ENCODE assay signal across 11 mouse cellular contexts in the genomic region with DNA sequence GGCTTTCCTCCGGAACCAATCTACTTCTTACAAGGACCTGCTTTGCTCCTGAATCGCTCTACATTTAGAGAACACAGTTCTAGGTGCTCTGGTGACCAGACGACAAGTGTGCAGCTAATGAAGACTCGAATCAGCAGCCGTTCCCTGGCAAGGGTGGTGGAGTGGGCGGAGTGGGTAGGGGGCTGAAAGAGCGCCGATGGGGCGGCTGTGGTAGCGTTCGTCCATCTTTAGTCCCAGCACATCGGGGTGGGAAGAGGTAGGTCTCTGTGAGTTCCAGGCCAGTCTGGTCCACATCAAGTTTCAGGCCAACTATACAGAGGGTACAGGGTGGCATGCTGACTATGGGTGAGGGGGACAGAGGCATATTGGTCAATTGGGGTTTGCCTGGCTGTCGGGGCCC. TPM values are rescaled to one million over a fixed set of nuclear protein-coding genes. Genes with fewer than 3 reads are reported as not detected.
DNase-seq lines count a peak whose midpoint lies in the region; ATAC-seq and TF ChIP-seq lines count a peak whose summit lies in the region.
"Had no signal": no experiment of that assay in that cellular context is flagged by ENCODE, and none has a peak within 500 bp of the region (broad histone marks: within the 10 kb centered on the region; RNA-seq: fewer than 3 reads in every experiment).

No protein-coding gene starts in this region.

- no peak overlapping the region for H3K9ac ChIP-seq in liver, adult 2 months (ENCODE audit: low read depth, low read length)
- H3K9ac ChIP-seq in liver, postnatal 0 days (replicated peaks) = no peak overlapping the region
- H3K9ac ChIP-seq in intestine, embryonic 15.5 days = no peak overlapping the region; the same call in 1 of the 2 replicates
- peak overlapping the region; percentile 63 for H3K9ac ChIP-seq in neural tube, embryonic 13.5 days

- H3K27me3 ChIP-seq in liver, adult 2 months (ENCODE audit: control insufficient read depth, insufficient read depth, low read length) = no peaks in the 10 kb centered on the region
- H3K27me3 ChIP-seq in liver, postnatal 0 days (ENCODE audit: insufficient read depth, low read length) = no peaks in the 10 kb centered on the region
- no peaks in the 10 kb centered on the region for H3K27me3 ChIP-seq in intestine, embryonic 15.5 days (replicated peaks)
- H3K27me3 ChIP-seq in neural tube, embryonic 13.5 days = no peaks in the 10 kb centered on the region

- TF ChIP-seq CTCF in liver, adult 2 months (IDR thresholded peaks at IDR 0.05; ENCODE audit: low read depth, low read length) = no peak
- no peak for TF ChIP-seq CTCF in liver, postnatal 0 days (IDR thresholded peaks at IDR 0.05; ENCODE audit: low read depth)

- 89% methylated on average over 13 of the region's 13 CpGs for WGBS in liver, adult 2 months
- WGBS in liver, postnatal 0 days (ENCODE audit: insufficient replicate concordance) = 86% methylated on average over 13 of the region's 13 CpGs
- 77% methylated on average over 13 of the region's 13 CpGs for WGBS in intestine, embryonic 15.5 days
- WGBS in neural tube, embryonic 13.5 days = 70% methylated on average over 13 of the region's 13 CpGs

- H3K4me2 ChIP-seq in liver, postnatal 0 days (ENCODE audit: low read depth, low read length) = no peak overlapping the region
- no peak overlapping the region for H3K4me2 ChIP-seq in intestine, embryonic 15.5 days (replicated peaks)
- H3K4me2 ChIP-seq in neural tube, embryonic 13.5 days = peak overlapping the region; percentile 28

- TF ChIP-seq EP300 in liver, postnatal 0 days (IDR thresholded peaks at IDR 0.05; ENCODE audit: low read depth) = no peak

- no peaks in the 10 kb centered on the region for H3K9me3 ChIP-seq in liver, postnatal 0 days (ENCODE audit: low read length)
- no peaks in the 10 kb centered on the region for H3K9me3 ChIP-seq in intestine, embryonic 15.5 days
- H3K9me3 ChIP-seq in neural tube, embryonic 13.5 days = no peaks in the 10 kb centered on the region

- no peak for ATAC-seq in liver, postnatal 0 days
- ATAC-seq in intestine, embryonic 15.5 days = no peak
- no peak for ATAC-seq in neural tube, embryonic 13.5 days (ENCODE audit: low read depth)

- H3K4me1 ChIP-seq in liver, adult 2 months (ENCODE audit: control insufficient read depth, insufficient read depth, low read length) = no peaks in the 10 kb centered on the region
- peaks cover 8% of the 10 kb centered on the region for H3K4me1 ChIP-seq in liver, postnatal 0 days (ENCODE audit: insufficient read depth)
- peaks cover 50% of the 10 kb centered on the region for H3K4me1 ChIP-seq in intestine, embryonic 15.5 days (replicated peaks)
- peaks cover 89% of the 10 kb centered on the region for H3K4me1 ChIP-seq in neural tube, embryonic 13.5 days (replicated peaks)

- H3K36me3 ChIP-seq in liver, adult 2 months (ENCODE audit: control insufficient read depth, insufficient read depth, low read length) = no peaks in the 10 kb centered on the region
- no peaks in the 10 kb centered on the region for H3K36me3 ChIP-seq in liver, postnatal 0 days (replicated peaks; ENCODE audit: insufficient read depth, low read length)
- no peaks in the 10 kb centered on the region for H3K36me3 ChIP-seq in intestine, embryonic 15.5 days
- no peaks in the 10 kb centered on the region for H3K36me3 ChIP-seq in neural tube, embryonic 13.5 days

- H3K79me2 ChIP-seq in liver, adult 2 months (ENCODE audit: control insufficient read depth, insufficient read depth, low read length) = no peaks in the 10 kb centered on the region

- peak overlapping the region; percentile 31 for H3K27ac ChIP-seq in liver, adult 2 months (replicated peaks; ENCODE audit: insufficient read depth, low read depth, low read length)
- H3K27ac ChIP-seq in liver, postnatal 0 days (ENCODE audit: low read depth) = no peak overlapping the region
- peak overlapping the region; percentile 84 for H3K27ac ChIP-seq in intestine, embryonic 15.5 days
- H3K27ac ChIP-seq in neural tube, embryonic 13.5 days (replicated peaks) = peak overlapping the region; percentile 99

- peak; percentile 34 for DNase-seq in cerebellum, adult 11-12 months
- DNase-seq in cerebellum, postnatal 4 days (ENCODE audit: low spot score in 2 of 2) = no peak
- DNase-seq in liver, adult 2 months (ENCODE audit: extremely low read depth, low read depth, low spot score) = no peak
- no peak for DNase-seq in liver, postnatal 0 days
- DNase-seq in spleen, postnatal 10 days (ENCODE audit: low spot score in 2 of 2) = no peak
- DNase-seq in embryo, embryonic 11 days = no peak
- DNase-seq: lung, adult 2 months; right cerebral cortex, postnatal 14 days had no signal

- H3K4me3 ChIP-seq in liver, adult 2 months (ENCODE audit: insufficient read depth, low read depth, low read length) = no peak overlapping the region
- H3K4me3 ChIP-seq in liver, postnatal 0 days (ENCODE audit: low read depth, low read length) = no peak overlapping the region
- H3K4me3 ChIP-seq in intestine, embryonic 15.5 days (replicated peaks) = no peak overlapping the region
- no peak overlapping the region for H3K4me3 ChIP-seq in neural tube, embryonic 13.5 days

- no peak for TF ChIP-seq POLR2A in liver, adult 2 months (IDR thresholded peaks at IDR 0.05; ENCODE audit: extremely low read depth, insufficient read depth, low read length)

RNA-seq across cellular contexts. Expression of a gene that starts 14.2 kb away (rescaled TPM):
- total RNA-seq in liver, adult 2 months (2014; rRNA removed) = 1.4 and 1.7 TPM in 2 replicates
- 3.2 and 3.4 TPM in 2 replicates for polyA plus RNA-seq in liver, adult 2 months (2012; rRNA removed)
- polyA plus RNA-seq in liver, postnatal 0 days (2015; fragmentation: Nextera tagmentation; extraction: Ambion mirVana) = 1.4 and 4.0 TPM in 2 replicates
- polyA plus RNA-seq in intestine, embryonic 15.5 days (2015; fragmentation: Nextera tagmentation; extraction: Ambion mirVana) = 25.5 and 27.9 TPM in 2 replicates
- polyA plus RNA-seq in neural tube, embryonic 13.5 days (2015; fragmentation: Nextera tagmentation; extraction: Ambion mirVana) = 59.4 and 62.0 TPM in 2 replicates

RNA-seq across cellular contexts. Expression of a gene that starts 29.5 kb away (rescaled TPM):
- total RNA-seq in liver, adult 2 months (2014; rRNA removed) = 31.7 and 31.9 TPM in 2 replicates
- polyA plus RNA-seq in liver, adult 2 months (2012; rRNA removed) = 21.0 and 30.7 TPM in 2 replicates
- polyA plus RNA-seq in liver, postnatal 0 days (2015; fragmentation: Nextera tagmentation; extraction: Ambion mirVana) = 32.6 and 33.0 TPM in 2 replicates
- 62.0 and 63.7 TPM in 2 replicates for polyA plus RNA-seq in intestine, embryonic 15.5 days (2015; fragmentation: Nextera tagmentation; extraction: Ambion mirVana)
- 71.8 and 76.7 TPM in 2 replicates for polyA plus RNA-seq in neural tube, embryonic 13.5 days (2015; fragmentation: Nextera tagmentation; extraction: Ambion mirVana)

RNA-seq across cellular contexts. Expression of a gene that starts 29.6 kb away (rescaled TPM):
- total RNA-seq in liver, adult 2 months (2014; rRNA removed) = 17.8 and 18.2 TPM in 2 replicates
- polyA plus RNA-seq in liver, adult 2 months (2012; rRNA removed) = 12.2 and 12.3 TPM in 2 replicates
- polyA plus RNA-seq in liver, postnatal 0 days (2015; fragmentation: Nextera tagmentation; extraction: Ambion mirVana) = 18.5 and 19.0 TPM in 2 replicates
- 81.2 and 88.5 TPM in 2 replicates for polyA plus RNA-seq in intestine, embryonic 15.5 days (2015; fragmentation: Nextera tagmentation; extraction: Ambion mirVana)
- 75.3 and 81.2 TPM in 2 replicates for polyA plus RNA-seq in neural tube, embryonic 13.5 days (2015; fragmentation: Nextera tagmentation; extraction: Ambion mirVana)

RNA-seq across cellular contexts. Expression of a gene that starts 38.3 kb away (rescaled TPM):
- not detected in 2 replicates for total RNA-seq in liver, adult 2 months (2014; rRNA removed)
- not detected in 2 replicates for polyA plus RNA-seq in liver, adult 2 months (2012; rRNA removed)
- polyA plus RNA-seq in liver, postnatal 0 days (2015; fragmentation: Nextera tagmentation; extraction: Ambion mirVana) = not detected in 2 replicates
- not detected in 2 replicates for polyA plus RNA-seq in intestine, embryonic 15.5 days (2015; fragmentation: Nextera tagmentation; extraction: Ambion mirVana)
- polyA plus RNA-seq in neural tube, embryonic 13.5 days (2015; fragmentation: Nextera tagmentation; extraction: Ambion mirVana) = not detected in 2 replicates
- total RNA-seq: heart, postnatal 10 days had no signal

RNA-seq across cellular contexts. Expression of a gene that starts 38.6 kb away (rescaled TPM):
- 5.1 and 9.1 TPM in 2 replicates for total RNA-seq in liver, adult 2 months (2014; rRNA removed)
- 11.9 and 16.6 TPM in 2 replicates for polyA plus RNA-seq in liver, adult 2 months (2012; rRNA removed)
- polyA plus RNA-seq in liver, postnatal 0 days (2015; fragmentation: Nextera tagmentation; extraction: Ambion mirVana) = 16.5 and 18.0 TPM in 2 replicates
- polyA plus RNA-seq in intestine, embryonic 15.5 days (2015; fragmentation: Nextera tagmentation; extraction: Ambion mirVana) = 39.4 and 47.3 TPM in 2 replicates
- 42.9 and 47.3 TPM in 2 replicates for polyA plus RNA-seq in neural tube, embryonic 13.5 days (2015; fragmentation: Nextera tagmentation; extraction: Ambion mirVana)
